Mouse (Mus musculus): ENCODE measurements around the gene Rsc1a1.

Gene Rsc1a1

GRCm38 (mm10) chr4:141685499-141685898, at the start of gene Rsc1a1:
Gene Rsc1a1, minus strand, starts transcription at chr4:141685599.
- ChIA-PET CTCF (interaction anchor here in 2 of 4 experiments (0.5 to 0.6 kb wide), 2 partner anchors 40 to 246 kb away, joined by 3 to 5 read pairs; no protein-coding TSS in a partner anchor), POLR2A (interaction anchor here in 2 of 4 experiments (0.6 to 8.9 kb wide), 11 partner anchors 9 to 258 kb away, joined by 3 to 102 read pairs (median 5); partner anchors contain the start of gene Casp9 (in 1 of the 2))

GRCm38 (mm10) chr4:141735206-141735560, 49.8 kb upstream of the Rsc1a1 start:
- ChIA-PET POLR2A (interaction anchor here in 2 of 4 experiments (0.6 to 1.6 kb wide), 10 partner anchors 8 to 194 kb away, joined by 3 to 8 read pairs (median 4); partner anchors contain the start of genes Ddi2 (in 2 of the 2) and Casp9 (in 1 of the 2)), CTCF (no interaction called here)

- POLR2A ChIA-PET = interaction anchor here in 3 of 4 experiments (0.7 to 1.6 kb wide), 11 partner anchors 11 to 194 kb away, joined by 3 to 8 read pairs (median 4); partner anchors contain the start of genes Ddi2 (in 3 of the 3) and Casp9 (in 1 of the 3)
- CTCF ChIA-PET = interaction anchor here in 1 of 4 experiments (0.6 kb wide), 1 partner anchor 1060 kb away, joined by 3 read pairs; no protein-coding TSS in a partner anchor
These were observed 49.2 kb upstream of the Rsc1a1 start for GRCm38 (mm10) chr4:141734446-141735205.

GRCm38 (mm10) chr4:141731766-141732165, 46.4 kb upstream of the Rsc1a1 start:
- ChIA-PET POLR2A (interaction anchor here in 3 of 4 experiments (0.7 to 2.0 kb wide), 10 partner anchors 9 to 316 kb away, joined by 3 to 5 read pairs (median 4); partner anchors contain the start of genes Casp9 (in 1 of the 3) and Ddi2 (in 1 of the 3)), CTCF (interaction anchor here in 1 of 4 experiments (0.6 kb wide), 2 partner anchors 40 to 114 kb away, joined by 3 to 5 read pairs; no protein-coding TSS in a partner anchor)

- ChIA-PET POLR2A (interaction anchor here in 3 of 4 experiments (0.5 to 2.0 kb wide), 6 partner anchors 10 to 107 kb away, joined by 3 to 12 read pairs (median 4); partner anchors contain the start of genes Casp9 (in 1 of the 3) and Slc25a34 (in 1 of the 3)), CTCF (no interaction called here)
These were observed 45.0 kb upstream of the Rsc1a1 start for GRCm38 (mm10) chr4:141730401-141730800.

- CTCF ChIA-PET = no interaction called here
- POLR2A ChIA-PET = interaction anchor here in 2 of 4 experiments (0.7 to 2.0 kb wide), 3 partner anchors 10 to 63 kb away, joined by 3 to 12 read pairs (median 3); no protein-coding TSS in a partner anchor
These were observed 43.9 kb upstream of the Rsc1a1 start for GRCm38 (mm10) chr4:141729266-141729665.

- ChIA-PET CTCF (no interaction called here), POLR2A (interaction anchor here in 1 of 4 experiments (1.3 kb wide), 1 partner anchor 53 kb away, joined by 3 read pairs; no protein-coding TSS in a partner anchor)
These were observed 40.3 kb upstream of the Rsc1a1 start for GRCm38 (mm10) chr4:141725738-141726137.

- POLR2A ChIA-PET = interaction anchor here in 1 of 4 experiments (1.3 kb wide), 1 partner anchor 53 kb away, joined by 3 read pairs; no protein-coding TSS in a partner anchor
- CTCF ChIA-PET = no interaction called here
These were observed 39.9 kb upstream of the Rsc1a1 start for GRCm38 (mm10) chr4:141725277-141725676.

GRCm38 (mm10) chr4:141724594-141724993, 39.2 kb upstream of the Rsc1a1 start:
- POLR2A ChIA-PET = interaction anchor here in 3 of 4 experiments (0.6 to 1.3 kb wide), 6 partner anchors 17 to 1631 kb away, joined by 3 to 6 read pairs (median 3); no protein-coding TSS in a partner anchor
- CTCF ChIA-PET = interaction anchor here in 1 of 4 experiments (0.7 kb wide), 1 partner anchor 313 kb away, joined by 13 read pairs; no protein-coding TSS in a partner anchor

GRCm38 (mm10) chr4:141723673-141724068, 38.3 kb upstream of the Rsc1a1 start:
- ChIA-PET POLR2A (interaction anchor here (0.6 to 2.4 kb wide), 38 partner anchors 9 to 1562 kb away, joined by 3 to 18 read pairs (median 3); partner anchors contain the start of genes Casp9 (in 2 of the 4) and Agmat (in 1 of the 4)), CTCF (interaction anchor here in 1 of 4 experiments (0.7 kb wide), 1 partner anchor 98 kb away, joined by 3 read pairs; no protein-coding TSS in a partner anchor)

GRCm38 (mm10) chr4:141722731-141723672, 37.6 kb upstream of the Rsc1a1 start, which contains the start of gene Ddi2:
Gene Ddi2, minus strand, starts transcription at chr4:141723419.
- POLR2A ChIA-PET = interaction anchor here (0.6 to 3.0 kb wide), 51 partner anchors 8 to 1563 kb away, joined by 3 to 18 read pairs (median 3); partner anchors contain the start of genes Casp9 (in 2 of the 4), Agmat (in 1 of the 4), Fam131c (in 1 of the 4) and Tmem82 (in 1 of the 4)
- CTCF ChIA-PET = interaction anchor here in 2 of 4 experiments (0.7 to 1.5 kb wide), 2 partner anchors 28 to 98 kb away, joined by 3 read pairs; no protein-coding TSS in a partner anchor

GRCm38 (mm10) chr4:141721961-141722360, 36.6 kb upstream of the Rsc1a1 start:
- ChIA-PET POLR2A (interaction anchor here in 2 of 4 experiments (0.8 to 3.0 kb wide), 13 partner anchors 12 to 263 kb away, joined by 3 to 18 read pairs (median 6); no protein-coding TSS in a partner anchor), CTCF (interaction anchor here in 2 of 4 experiments (0.6 to 1.5 kb wide), 2 partner anchors 29 to 140 kb away, joined by 3 to 4 read pairs; no protein-coding TSS in a partner anchor)

GRCm38 (mm10) chr4:141720761-141721523, 35.5 kb upstream of the Rsc1a1 start:
- POLR2A ChIA-PET = interaction anchor here (0.7 to 4.5 kb wide), 16 partner anchors 9 to 440 kb away, joined by 3 to 13 read pairs (median 4); partner anchors contain the start of gene Plekhm2 (in 1 of the 4)
- CTCF ChIA-PET = interaction anchor here in 1 of 4 experiments (0.7 kb wide), 1 partner anchor 294 kb away, joined by 3 read pairs; the partner anchor contains the start of gene Fhad1

- ChIA-PET CTCF (interaction anchor here in 2 of 4 experiments (0.5 to 0.6 kb wide), 2 partner anchors 101 kb away, joined by 3 read pairs; partner anchors contain the start of gene Tmem82 (in 2 of the 2)), POLR2A (interaction anchor here in 2 of 4 experiments (0.7 to 4.5 kb wide), 8 partner anchors 10 to 294 kb away, joined by 3 to 14 read pairs (median 4); partner anchors contain the start of gene Plekhm2 (in 1 of the 2))
These were observed 33.9 kb upstream of the Rsc1a1 start for GRCm38 (mm10) chr4:141719304-141719703.

GRCm38 (mm10) chr4:141717633-141718032, 32.2 kb upstream of the Rsc1a1 start:
- ChIA-PET POLR2A (interaction anchor here in 3 of 4 experiments (0.6 to 4.5 kb wide), 9 partner anchors 8 to 105 kb away, joined by 3 to 14 read pairs (median 4); partner anchors contain the start of genes Casp9 (in 1 of the 3) and Plekhm2 (in 1 of the 3)), CTCF (no interaction called here)

- ChIA-PET POLR2A (interaction anchor here in 1 of 4 experiments (0.6 to 1.9 kb wide), 4 partner anchors 9 to 51 kb away, joined by 3 to 5 read pairs (median 4); partner anchors contain the start of genes Ddi2 and Plekhm2), CTCF (interaction anchor here in 1 of 4 experiments (0.5 kb wide), 1 partner anchor 13 kb away, joined by 6 read pairs; no protein-coding TSS in a partner anchor)
These were observed 29.6 kb upstream of the Rsc1a1 start for GRCm38 (mm10) chr4:141715027-141715426.

Measured in embryonic stem cell, embryonic (primary cell).